Mouse (Mus musculus) adipocyte (in vitro differentiated cells): ENCODE measurements at regions not wholly inside any gene's neighbourhood (a gene's known extent, or its start where the extent isn't known, plus 50 kb on each side); places are given as distances from the start of the nearest gene placed in this dataset.
"Not testable (repeated sequence)": the region's sequence is repeated elsewhere in the genome, so short reads cannot be mapped to it uniquely, and the experiment has no call there.

Experiments
- DNase-seq: peaks from one replicate; pipeline ENCODE4 v3.0.0-alpha.2; 2016; ENCODE audit warnings: low spot score

- DNase-seq: peak; percentile 50
These were observed 62.9 kb upstream of the Thoc2 start for GRCm38 (mm10) chrX:41983346-41983745.

- peak; percentile 28 for DNase-seq
These were observed 63.7 kb upstream of the Xiap start for GRCm38 (mm10) chrX:41995750-41996149.

GRCm38 (mm10) chrX:42000622-42001171, 58.8 kb upstream of the Xiap start:
- not testable (repeated sequence) for DNase-seq

GRCm38 (mm10) chrX:42005629-42006028, 53.9 kb upstream of the Xiap start:
- not testable (repeated sequence) for DNase-seq

- not testable (repeated sequence) for DNase-seq
These were observed 52.8 kb upstream of the Xiap start for GRCm38 (mm10) chrX:42006573-42007226.
